Mouse (Mus musculus) myocyte (in vitro differentiated cells): ENCODE data around the gene BC035044.

Experiments used
- E2F4 ChIP-seq: IDR thresholded peaks from one replicate; pipeline ENCODE4 v1.6.1; 2011; ENCODE audit warnings: mild to moderate bottlenecking, control low read depth, moderate library complexity; ENCODE audit not compliant: insufficient read depth
- MAX ChIP-seq: IDR thresholded peaks from one replicate; pipeline ENCODE4 v1.6.1; 2011; ENCODE audit warnings: low read depth, mild to moderate bottlenecking, control low read depth
- MYOD1 ChIP-seq, 3 experiments: IDR thresholded peaks; one replicate each; pipeline ENCODE4 v1.6.1; 2011; ENCODE audit warnings: control low read depth in 2 of 3, low read depth in 2 of 3, mild to moderate bottlenecking in 2 of 3, moderate library complexity in 1 of 3; ENCODE audit not compliant: insufficient read length in 2 of 3, control insufficient read depth in 1 of 3
- MYOG ChIP-seq, 3 experiments: IDR thresholded peaks; one replicate each; pipeline ENCODE4 v1.6.1; 2011; ENCODE audit warnings: control low read depth in 2 of 3, low read depth in 2 of 3, mild to moderate bottlenecking in 2 of 3; ENCODE audit not compliant: insufficient read length in 2 of 3, control insufficient read depth in 1 of 3, insufficient read depth in 1 of 3
- POLR2A ChIP-seq: IDR thresholded peaks from one replicate; pipeline ENCODE4 v1.6.1; 2011; ENCODE audit warnings: low read depth, mild to moderate bottlenecking, control low read depth, moderate library complexity; ENCODE audit not compliant: insufficient read length
- POLR2AphosphoS2 ChIP-seq: IDR thresholded peaks from one replicate; pipeline ENCODE4 v1.6.1; 2011; ENCODE audit warnings: low read depth, control low read depth; ENCODE audit not compliant: insufficient read length
- REST ChIP-seq: IDR thresholded peaks from one replicate; pipeline ENCODE4 v1.6.1; 2011; ENCODE audit warnings: mild to moderate bottlenecking, control low read depth, moderate library complexity; ENCODE audit not compliant: insufficient read depth, insufficient read length
- TCF12 ChIP-seq: IDR thresholded peaks from one replicate; pipeline ENCODE4 v1.6.1; 2011; ENCODE audit warnings: mild to moderate bottlenecking, control low read depth; ENCODE audit not compliant: poor library complexity, insufficient read depth, severe bottlenecking
- TCF3 ChIP-seq: IDR thresholded peaks from one replicate; pipeline ENCODE4 v1.6.1; 2011; ENCODE audit warnings: low read depth, control low read depth; ENCODE audit not compliant: insufficient read length
- USF1 ChIP-seq: IDR thresholded peaks from one replicate; pipeline ENCODE4 v1.6.1; 2011; ENCODE audit warnings: low read depth, mild to moderate bottlenecking, control low read depth, moderate library complexity

GRCm38 (mm10) chr6:128868861-128869260 lies 22.1 kb downstream of the BC035044 start:
- TF ChIP-seq TCF12 (no peak), POLR2AphosphoS2 (no peak), POLR2A (no peak), MAX (no peak), MYOD1 (IDR thresholded peaks at IDR 0.05; ENCODE audit: control insufficient read depth in 1 of 3, insufficient read length in 2 of 3, low read depth in 2 of 3) (no peak), E2F4 (no peak), MYOG (IDR thresholded peaks at IDR 0.05; ENCODE audit: control insufficient read depth in 1 of 3, insufficient read depth in 1 of 3, insufficient read length in 2 of 3, low read depth in 2 of 3) (no peak), USF1 (no peak), REST (no peak), TCF3 (no peak)
